Mouse (Mus musculus) embryo, embryonic 10 days (tissue): ENCODE results near the gene Mfge8.
A peak's percentile ranks its signal among the peaks of the same experiment; 100 is the strongest.

Experiments used
- DNase-seq: peaks from one replicate; pipeline ENCODE4 v3.0.0-alpha.2; 2015; ENCODE audit warnings: low spot score

The Mfge8 gene

DNA sequence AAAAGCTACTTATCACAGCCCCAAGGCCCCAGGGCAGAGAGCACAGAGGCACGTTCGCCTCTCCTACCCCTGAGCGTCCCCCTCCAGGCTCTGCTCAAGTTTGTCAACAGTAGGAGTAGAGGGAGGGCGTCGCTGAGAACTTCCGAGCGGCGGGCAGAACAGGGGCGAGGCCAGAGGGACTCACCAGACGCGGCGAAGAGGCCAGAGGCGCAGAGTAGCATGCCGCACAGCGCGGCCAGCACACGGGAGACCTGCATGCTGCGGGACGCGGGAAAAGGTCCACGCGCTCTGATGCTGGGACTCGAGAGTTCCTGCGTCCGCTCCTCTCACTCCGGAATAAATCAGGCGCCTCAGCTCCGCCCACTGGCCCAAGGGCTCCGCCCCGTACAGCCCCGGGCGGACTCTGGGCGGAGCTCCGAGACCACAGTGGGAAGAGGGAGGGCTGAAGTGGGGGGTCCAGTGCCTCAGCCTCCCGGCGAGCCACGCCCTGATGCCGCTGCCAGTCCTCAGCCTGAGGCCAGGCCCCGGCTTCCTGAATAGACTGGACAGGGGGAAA is at the start of gene Mfge8:
Gene Mfge8 (minus strand): TSS at position 350 of the 556 bp plus-strand sequence.
- peak; percentile 91 for DNase-seq

- no peak for DNase-seq
Observed at GRCm38 (mm10) chr7:79194560-79195413, 45.9 kb upstream of the Mfge8 start.

DNA sequence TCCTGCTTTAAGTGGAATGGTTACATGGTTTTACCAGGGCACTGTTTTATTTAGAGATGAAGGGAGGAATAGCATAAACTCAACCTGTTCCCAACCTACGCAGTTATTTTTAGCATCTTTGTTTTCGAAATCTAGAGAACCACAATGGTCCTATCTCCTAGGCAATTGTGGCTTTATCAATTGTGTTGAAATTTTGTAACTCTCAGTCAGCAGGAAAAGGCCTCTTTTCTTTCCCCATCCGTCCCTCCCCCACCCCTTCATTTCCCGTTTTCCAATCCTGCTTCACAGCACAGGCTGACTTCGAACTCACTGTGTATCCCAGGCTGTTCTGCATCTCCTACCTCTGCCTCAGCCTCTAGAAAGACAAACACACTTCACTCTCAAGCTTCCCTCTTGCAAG is 45.1 kb upstream of the Mfge8 start:
- no peak for DNase-seq

GRCm38 (mm10) chr7:79191501-79191900 is 42.6 kb upstream of the Mfge8 start:
- no peak for DNase-seq

DNA sequence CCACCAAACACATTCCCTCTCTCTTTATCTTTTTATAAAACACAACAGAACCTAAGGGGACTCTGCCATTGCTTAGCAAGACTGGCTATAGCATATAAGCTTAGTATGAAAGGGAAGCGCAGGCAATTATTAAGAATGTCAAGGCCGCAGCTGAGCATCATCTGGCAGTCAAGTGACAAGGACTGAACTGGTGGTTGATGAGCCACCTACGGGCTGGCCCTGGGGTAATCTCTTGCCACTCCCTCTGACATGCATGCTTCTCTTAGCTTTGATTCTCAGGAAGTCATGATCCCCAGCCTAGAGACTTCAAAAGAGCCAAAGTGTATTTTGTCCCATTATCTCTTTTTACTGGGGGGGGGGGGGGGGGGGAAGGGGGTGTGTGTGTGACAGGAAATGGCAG is 41.7 kb upstream of the Mfge8 start:
- no peak for DNase-seq

DNA sequence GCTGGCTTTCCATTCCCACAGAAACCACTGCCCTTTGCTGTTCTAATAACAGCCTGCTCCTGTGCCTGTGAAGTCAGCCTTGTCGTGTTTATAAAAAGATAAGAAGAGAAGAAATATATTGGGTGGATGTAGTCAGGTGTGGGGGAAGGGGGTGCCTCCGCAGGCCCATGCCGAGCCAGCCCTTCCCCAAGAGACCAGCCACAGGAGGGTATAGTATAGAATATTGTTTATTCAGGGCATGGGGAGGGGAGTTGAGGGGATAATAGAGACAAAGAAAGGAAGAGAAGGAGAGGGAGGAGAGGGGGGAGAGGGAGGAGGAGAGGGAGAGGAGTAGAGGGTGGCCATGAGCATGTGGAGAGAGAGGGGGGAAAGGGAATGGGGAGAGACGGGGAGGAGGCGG is 40.4 kb upstream of the Mfge8 start:
- no peak for DNase-seq

DNA sequence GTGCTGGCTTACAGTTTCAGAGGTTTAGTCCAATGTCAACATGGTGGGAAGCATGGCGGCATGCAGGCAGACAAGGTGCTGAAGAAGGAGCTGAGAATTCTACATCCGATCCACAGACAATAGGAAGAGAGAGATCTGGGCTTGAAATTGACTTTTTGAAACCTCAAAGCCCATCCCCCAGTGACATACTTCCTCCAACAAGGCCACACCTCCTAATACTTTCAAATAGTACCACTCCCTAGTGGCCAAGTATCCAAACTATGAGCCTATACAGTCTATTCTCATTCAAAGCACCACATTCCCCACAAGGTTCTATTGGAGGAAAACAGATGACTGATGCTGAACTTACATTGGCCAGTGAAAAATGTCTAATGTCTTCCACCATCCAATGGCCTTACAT is 38.7 kb upstream of the Mfge8 start:
- no peak for DNase-seq

GRCm38 (mm10) chr7:79183417-79183816 is 34.6 kb upstream of the Mfge8 start:
- DNase-seq, result no peak

GRCm38 (mm10) chr7:79173800-79174199 is 24.9 kb upstream of the Mfge8 start:
- DNase-seq, result no peak

- no peak for DNase-seq
Observed at GRCm38 (mm10) chr7:79171782-79172181, 22.9 kb upstream of the Mfge8 start.

DNA sequence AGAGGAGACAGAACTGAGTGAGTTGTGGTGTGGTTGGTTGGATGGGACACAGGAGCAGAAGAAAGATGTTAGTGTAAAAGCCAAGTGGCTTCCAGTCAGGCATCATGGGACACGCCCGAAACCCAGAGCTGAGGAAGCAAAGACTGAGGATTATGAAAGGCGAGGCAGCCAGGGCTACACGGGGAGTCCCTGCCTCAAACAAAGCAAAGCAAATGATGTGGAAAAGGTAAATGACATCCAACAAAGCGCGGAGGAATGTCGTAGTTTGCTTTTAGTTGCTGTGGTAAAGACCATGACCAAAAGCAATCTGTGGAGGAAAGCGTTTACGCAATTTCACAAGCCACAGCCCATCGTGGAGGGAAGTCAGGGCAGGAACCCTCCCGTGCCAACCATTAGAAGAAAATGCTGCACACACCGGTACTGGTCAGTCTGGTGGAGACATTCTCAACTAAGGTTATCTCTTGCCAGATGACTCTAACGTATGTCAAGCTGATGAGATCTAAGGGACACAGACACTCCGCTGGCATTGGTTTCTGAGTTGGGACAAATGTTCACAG is 18.2 kb upstream of the Mfge8 start:
- peak; percentile 55 for DNase-seq

GRCm38 (mm10) chr7:79159406-79159805 is 10.5 kb upstream of the Mfge8 start:
- no peak for DNase-seq

DNA sequence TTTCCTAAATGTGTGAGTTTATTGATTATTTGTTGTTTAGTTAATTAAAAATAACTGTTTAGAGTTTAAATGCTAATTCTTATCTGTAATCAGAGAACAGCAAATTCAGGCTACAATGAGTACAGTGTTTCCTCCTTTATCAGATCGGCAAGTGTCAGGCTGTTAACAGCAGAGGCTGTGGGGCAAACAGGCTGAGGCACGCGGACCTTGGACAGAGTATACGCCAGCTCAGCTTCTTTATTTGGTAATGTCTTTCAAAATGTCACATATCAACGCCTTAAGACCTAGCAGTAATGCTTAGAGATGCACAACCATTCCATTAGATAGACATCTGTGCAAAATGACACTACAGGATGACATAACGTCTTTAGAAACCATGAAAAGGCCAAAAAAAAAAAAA is 662 bp upstream of the Mfge8 start:
- no peak for DNase-seq

GRCm38 (mm10) chr7:79147931-79148653 is 768 bp downstream of the Mfge8 start:
- DNase-seq, result peak; percentile 54

- peak; percentile 44 for DNase-seq
Observed at GRCm38 (mm10) chr7:79147011-79147837, 1.6 kb downstream of the Mfge8 start.

DNA sequence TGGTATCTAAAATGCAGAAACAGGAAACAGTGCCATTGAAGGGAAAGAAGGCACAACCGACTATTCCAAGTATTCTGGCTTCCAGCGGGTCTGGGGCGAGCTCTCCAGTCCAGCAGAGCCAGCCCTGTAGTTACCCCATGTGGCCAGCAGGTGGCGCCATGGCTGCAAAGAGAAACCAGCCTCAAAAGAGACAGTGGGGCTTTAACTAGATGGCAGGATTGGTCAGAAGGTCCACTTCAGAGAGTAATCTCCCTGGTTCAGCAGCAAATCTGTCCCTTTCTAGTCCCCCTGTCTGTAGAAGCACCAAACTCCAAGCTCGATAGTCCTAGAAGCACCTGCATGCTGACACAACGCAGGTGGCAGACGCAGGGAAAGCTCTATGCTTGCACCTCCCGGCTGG is 8.0 kb downstream of the Mfge8 start:
- DNase-seq, result peak; percentile 85

GRCm38 (mm10) chr7:79139891-79140591 is 8.8 kb downstream of the Mfge8 start:
- no peak for DNase-seq

DNA sequence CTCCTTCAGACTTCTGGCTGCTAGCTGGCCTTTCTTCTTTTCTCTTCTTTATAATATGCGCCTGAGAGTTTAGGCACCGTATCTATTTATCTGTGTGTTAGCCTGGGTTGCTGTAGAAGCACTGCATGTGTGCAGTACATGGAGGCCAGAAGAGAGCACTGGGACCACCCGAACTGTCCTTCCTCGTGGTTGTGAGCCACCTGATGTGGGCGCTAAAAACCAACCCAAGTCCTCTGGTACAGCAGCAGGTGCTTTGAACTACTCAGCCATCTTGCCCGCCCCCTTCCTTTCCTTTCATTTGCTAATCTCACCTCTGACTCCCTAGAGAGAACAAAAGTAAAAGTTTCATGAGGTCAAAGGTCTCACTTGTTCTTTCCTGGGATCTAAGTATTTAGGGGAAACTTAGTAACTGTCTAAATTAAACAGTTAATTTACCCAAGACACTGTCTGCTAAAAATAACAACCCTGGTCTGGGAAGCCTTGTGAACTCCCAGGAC is 9.5 kb downstream of the Mfge8 start:
- no peak for DNase-seq

GRCm38 (mm10) chr7:79133391-79133790 is 15.5 kb downstream of the Mfge8 start:
- peak; percentile 41 for DNase-seq

DNA sequence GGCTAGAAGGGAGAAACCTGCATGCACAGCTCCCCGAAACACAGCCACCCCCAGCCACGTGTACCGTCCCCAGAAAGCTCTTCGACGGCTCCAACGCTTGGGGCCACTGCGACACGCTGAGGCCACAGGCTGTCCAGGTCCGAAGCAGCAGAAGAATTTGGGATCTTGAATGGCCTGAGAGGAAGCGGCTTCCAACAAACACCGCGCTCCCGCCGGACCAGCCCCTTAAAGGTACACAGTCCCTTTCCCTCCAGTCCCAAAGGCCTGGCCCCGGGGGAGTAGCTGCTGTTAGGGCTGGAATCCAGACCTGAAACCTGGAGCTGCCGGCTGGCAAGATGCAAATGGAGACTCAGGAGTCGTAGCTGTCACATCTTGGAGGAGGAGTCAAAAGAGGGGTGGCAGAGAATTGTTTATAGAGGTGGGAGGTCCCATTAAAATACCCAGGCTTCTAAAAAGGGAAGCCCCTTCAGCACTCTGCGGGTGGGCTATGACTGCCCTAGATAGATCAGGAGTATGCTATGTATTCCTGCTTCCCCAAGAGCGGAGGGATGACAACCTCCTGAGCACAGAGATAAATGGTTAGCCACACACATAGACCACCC is 17.9 kb downstream of the Mfge8 start, which contains the start of gene Hapln3:
Gene Hapln3 (minus strand): TSS at position 176 of the 602 bp plus-strand sequence.
- DNase-seq, result peak; percentile 67
